Mouse (Mus musculus): ENCODE results near the gene Dlk1.

- TF ChIP-seq GATA1 (IDR thresholded peaks at IDR 0.05; ENCODE audit: borderline replicate concordance, low read length) (no peak), FLI1 (IDR thresholded peaks at IDR 0.05; ENCODE audit: low read length) (no peak)
Observed at GRCm38 (mm10) chr12:109423716-109424429, 28.8 kb upstream of the Dlk1 start.
